Mouse (Mus musculus) erythroblast, embryonic 14.5 days (primary cell): Measurements from ENCODE around the gene Hivep3. TPM values are rescaled to one million over a fixed set of nuclear protein-coding genes. Genes with fewer than 3 reads are reported as not detected.

ENCODE experiments used
- H3K27me3 ChIP-seq: 2 replicates; pipeline ENCODE4 v1.6.1; 2012; ENCODE audit warnings: inconsistent platforms; ENCODE audit not compliant: control insufficient read depth
- H3K36me3 ChIP-seq: 2 replicates; pipeline ENCODE4 v1.6.1; 2012; ENCODE audit warnings: mild to moderate bottlenecking, inconsistent platforms; ENCODE audit not compliant: control insufficient read depth
- H3K4me1 ChIP-seq: 2 replicates; pipeline ENCODE4 v1.6.1; 2012; ENCODE audit warnings: inconsistent platforms; ENCODE audit not compliant: control insufficient read depth
- H3K4me3 ChIP-seq: replicated peaks from 2 replicates; pipeline ENCODE3; 2012; ENCODE audit warnings: moderate library complexity, mild to moderate bottlenecking, inconsistent platforms
- H3K9me3 ChIP-seq: 2 replicates; pipeline ENCODE4 v1.6.1; 2012; ENCODE audit warnings: low read length, inconsistent platforms, mixed read lengths; ENCODE audit not compliant: control insufficient read depth
- GATA1 ChIP-seq: IDR thresholded peaks from 2 replicates; pipeline ENCODE4 v1.6.1; 2012; ENCODE audit warnings: low read length, inconsistent platforms, mixed read lengths
- TAL1 ChIP-seq: IDR thresholded peaks from 3 replicates; pipeline ENCODE4 v1.6.1; 2012; ENCODE audit warnings: low read length, inconsistent platforms, mixed read lengths
- polyA plus RNA-seq: library from polyadenylated mRNA; stranded (reverse); fragments of >175 nt; gene quantifications from 2 replicates; pipeline ENCODE4 v1.2.3, GENCODE M21; 2012

Gene Hivep3
- polyA plus RNA-seq, 1 experiment: 0.01 TPM

DNA sequence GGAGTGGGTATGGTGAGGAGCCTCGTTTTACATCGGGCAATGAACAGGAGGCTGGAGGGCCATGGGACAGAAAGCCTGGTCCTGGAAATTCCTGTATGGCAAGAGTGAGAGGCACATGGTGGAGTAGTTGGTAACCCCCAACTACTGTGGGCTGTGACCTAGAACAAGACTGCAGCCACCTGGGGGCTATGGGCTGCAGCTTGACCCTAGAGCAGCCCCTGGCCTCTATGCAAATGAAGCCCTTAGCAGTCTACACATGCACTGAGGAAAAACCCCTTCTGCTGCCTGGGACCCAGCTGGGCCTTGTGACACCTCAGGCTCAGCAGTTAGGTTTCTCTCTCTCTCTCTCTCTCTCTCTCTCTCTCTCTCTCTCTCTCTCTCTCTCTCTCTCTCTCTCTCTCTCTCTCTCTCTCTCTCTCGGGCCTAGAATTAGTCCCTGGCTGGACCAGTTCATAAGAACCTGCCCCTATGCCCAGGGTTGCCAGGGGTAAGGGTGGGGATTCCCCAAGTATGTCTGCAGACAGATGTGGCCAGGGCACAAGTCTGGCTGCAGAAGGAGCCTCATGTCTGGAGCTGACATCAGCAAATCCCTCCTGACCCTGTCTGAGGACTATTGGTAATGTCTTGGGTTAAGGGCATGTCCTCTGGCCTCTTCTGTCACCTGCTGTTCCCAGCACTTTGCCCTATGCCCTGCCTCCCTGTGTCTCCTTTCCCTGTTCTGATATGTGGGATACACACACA, 243.0 kb downstream of the Hivep3 start:
- TF ChIP-seq TAL1: no peak
- TF ChIP-seq GATA1: no peak
- Histone ChIP-seq H3K4me1 (no peaks in the 10 kb centered on the region), H3K36me3 (no peaks in the 10 kb centered on the region), H3K9me3 (no peaks in the 10 kb centered on the region), H3K27me3 (no peaks in the 10 kb centered on the region), H3K4me3 (no peak overlapping the region)

DNA sequence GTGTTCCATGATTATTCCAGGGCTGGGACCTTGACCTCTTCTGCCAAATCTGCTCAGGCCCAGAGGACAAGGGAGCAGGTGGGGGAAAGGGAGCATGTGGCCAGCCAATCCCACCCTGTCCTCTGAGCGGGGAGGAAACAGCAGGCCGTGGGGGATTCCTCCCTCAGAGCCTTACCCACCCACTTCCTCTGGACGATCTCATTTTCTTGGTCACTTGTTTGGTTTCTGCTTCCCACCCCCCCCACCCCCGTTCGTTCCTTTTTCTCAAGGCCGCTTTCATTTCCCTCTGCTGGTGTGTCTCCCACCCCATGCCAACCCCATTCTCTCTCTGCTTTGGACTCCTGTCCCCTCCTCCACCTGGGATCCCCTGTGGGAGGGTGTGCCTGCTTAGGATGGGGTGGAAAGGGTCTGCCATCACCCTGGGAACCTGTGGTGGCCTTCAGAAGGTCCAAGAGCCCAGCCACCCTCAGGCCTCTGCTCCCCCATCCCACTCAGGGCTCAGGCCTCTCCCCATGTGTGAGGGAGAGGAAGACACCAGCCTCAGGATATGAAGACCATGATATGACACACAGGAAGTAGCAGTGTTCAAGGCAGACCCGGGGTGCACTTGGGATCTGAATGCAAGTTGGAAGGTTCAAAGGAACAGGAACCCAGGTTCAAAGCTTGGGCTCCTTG, 244.4 kb downstream of the Hivep3 start:
- Histone ChIP-seq H3K27me3 (no peaks in the 10 kb centered on the region), H3K9me3 (no peaks in the 10 kb centered on the region), H3K4me3 (no peak overlapping the region), H3K4me1 (no peaks in the 10 kb centered on the region), H3K36me3 (no peaks in the 10 kb centered on the region)
- TF ChIP-seq TAL1: no peak

DNA sequence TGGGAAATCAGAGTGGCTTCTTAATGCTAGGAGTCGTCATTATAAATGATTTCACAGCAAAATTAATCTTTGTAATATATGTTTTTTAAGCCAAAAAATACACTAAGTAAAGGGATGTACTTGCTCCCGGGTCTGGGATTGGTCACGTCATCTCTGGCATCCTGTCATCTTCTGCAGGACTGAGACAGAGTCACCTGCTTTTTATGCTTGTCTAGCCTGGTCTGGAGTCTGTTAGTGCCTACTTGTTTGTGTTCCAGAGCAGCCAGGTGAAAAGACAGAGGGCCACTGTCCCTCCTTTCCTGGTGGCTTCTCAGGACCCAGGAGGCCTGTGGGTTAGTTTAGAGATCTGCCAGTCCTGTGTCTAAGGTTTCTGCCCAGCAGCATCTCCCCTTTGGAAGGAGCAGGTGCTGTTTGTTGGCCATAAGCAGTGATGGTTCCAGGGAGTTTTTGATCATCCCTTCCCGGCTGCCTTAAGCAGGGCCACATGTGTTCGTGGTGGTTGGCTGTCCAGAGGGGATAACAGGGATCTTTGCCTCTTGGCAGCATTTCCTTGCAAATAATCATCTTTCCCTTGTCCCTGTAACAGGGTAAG, 245.8 kb downstream of the Hivep3 start:
- TF ChIP-seq GATA1 (no peak), TAL1 (no peak)
- Histone ChIP-seq H3K27me3 (no peaks in the 10 kb centered on the region), H3K4me3 (no peak overlapping the region), H3K4me1 (no peaks in the 10 kb centered on the region), H3K36me3 (no peaks in the 10 kb centered on the region), H3K9me3 (no peaks in the 10 kb centered on the region)

- Histone ChIP-seq H3K27me3 (no peaks in the 10 kb centered on the region), H3K36me3 (no peaks in the 10 kb centered on the region), H3K4me1 (no peaks in the 10 kb centered on the region), H3K4me3 (no peak overlapping the region), H3K9me3 (no peaks in the 10 kb centered on the region)
- TF ChIP-seq GATA1 (no peak), TAL1 (no peak)
Observed at GRCm38 (mm10) chr4:119979918-119980317, 246.3 kb downstream of the Hivep3 start.

DNA sequence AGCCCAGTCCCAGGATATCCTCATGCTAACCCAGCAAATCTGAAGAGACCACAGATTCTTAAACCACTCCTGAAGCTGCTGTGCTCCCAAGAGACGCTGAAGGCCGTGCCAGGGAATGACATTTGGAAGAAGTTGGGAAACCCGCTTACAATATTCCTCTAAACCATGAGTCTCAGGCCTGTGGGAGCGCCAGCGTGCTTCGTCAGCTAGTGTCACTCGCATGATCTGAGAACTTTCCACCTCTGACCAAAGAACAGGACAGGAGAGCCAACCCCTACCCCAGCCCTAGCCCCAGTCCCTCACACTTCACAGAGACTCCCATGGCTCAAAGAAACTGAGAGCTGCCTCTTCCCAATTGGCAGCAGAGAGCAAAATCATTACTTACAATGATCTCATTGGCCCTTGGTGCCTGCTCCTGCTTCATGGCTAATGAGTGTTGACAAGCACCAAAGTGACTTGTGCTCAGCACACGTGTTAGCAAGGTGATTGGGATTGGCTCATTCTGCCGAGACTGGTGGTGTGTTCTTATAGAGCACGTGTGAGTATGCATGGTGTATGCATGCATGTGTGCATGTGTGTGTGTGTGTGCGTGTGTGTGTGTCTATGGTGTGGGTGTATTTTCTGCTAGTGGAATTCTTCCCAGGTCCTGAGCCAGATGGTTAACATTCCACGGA, 247.6 kb downstream of the Hivep3 start:
- TF ChIP-seq TAL1 (0 out of 3 replicates have a peak, but pooled peaks have one; percentile 14), GATA1 (no peak)
- H3K4me1 ChIP-seq: no peaks in the 10 kb centered on the region
- no peaks in the 10 kb centered on the region for H3K9me3 ChIP-seq
- H3K27me3 ChIP-seq: no peaks in the 10 kb centered on the region
- no peak overlapping the region for H3K4me3 ChIP-seq
- H3K36me3 ChIP-seq: no peaks in the 10 kb centered on the region

DNA sequence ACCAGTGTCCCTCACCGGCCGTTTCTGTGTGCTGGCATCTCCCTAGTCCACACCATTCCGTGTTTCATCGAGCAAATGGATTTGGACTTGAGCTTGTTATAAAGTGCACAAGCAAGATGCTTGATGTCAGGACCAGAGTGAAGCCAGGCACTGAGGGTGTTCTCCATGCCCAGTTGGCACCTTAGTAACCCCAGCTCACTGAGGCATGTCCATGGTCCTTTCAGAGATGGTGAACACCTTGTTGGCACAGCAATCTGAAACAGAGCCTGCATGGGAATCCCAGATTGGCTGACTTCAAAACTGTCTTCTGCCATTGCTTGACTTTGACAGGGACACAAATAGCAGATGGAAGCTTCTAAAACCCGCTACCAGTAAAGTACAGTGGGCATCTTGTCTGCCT, 252.5 kb downstream of the Hivep3 start:
- Histone ChIP-seq H3K4me1 (no peaks in the 10 kb centered on the region), H3K36me3 (no peaks in the 10 kb centered on the region), H3K4me3 (no peak overlapping the region), H3K9me3 (no peaks in the 10 kb centered on the region), H3K27me3 (no peaks in the 10 kb centered on the region)
- no peak for TF ChIP-seq GATA1
- TF ChIP-seq TAL1: no peak

DNA sequence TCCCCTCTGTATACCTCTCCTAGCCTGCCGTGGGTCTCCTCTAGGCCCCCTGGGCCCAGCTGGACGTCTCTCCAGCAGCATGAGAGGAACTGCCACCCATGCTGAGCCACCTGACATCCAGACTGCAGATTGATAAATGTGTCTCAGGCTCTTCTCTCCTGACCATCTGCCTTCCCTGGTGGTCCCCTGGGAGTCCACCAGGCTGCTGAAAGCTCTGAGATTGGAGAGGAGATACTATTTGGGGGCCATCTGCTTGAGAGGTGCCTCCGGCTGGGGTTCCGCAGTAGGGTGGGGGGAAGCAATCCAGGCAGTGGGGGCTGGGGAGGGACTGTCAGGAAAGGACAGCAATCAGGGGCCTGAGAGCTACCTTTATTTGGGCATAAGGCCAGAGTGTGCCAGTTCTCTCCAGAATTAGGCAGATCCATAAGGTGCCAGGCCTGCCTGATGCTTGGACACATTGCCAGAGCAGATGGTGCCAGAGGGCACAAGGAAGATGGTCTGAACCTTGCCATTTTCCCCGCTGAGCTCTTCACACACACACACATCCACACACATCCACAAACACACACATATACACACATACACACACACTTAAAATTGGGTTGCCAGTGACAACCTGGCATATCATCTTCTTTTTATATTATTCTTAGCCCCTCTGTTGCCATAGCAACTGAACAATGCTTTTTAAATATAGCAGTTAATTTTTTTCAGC, 253.2 kb downstream of the Hivep3 start:
- no peaks in the 10 kb centered on the region for H3K27me3 ChIP-seq
- TF ChIP-seq GATA1 (no peak), TAL1 (no peak)
- no peaks in the 10 kb centered on the region for H3K9me3 ChIP-seq
- no peaks in the 10 kb centered on the region for H3K4me1 ChIP-seq
- no peak overlapping the region for H3K4me3 ChIP-seq
- H3K36me3 ChIP-seq: no peaks in the 10 kb centered on the region

DNA sequence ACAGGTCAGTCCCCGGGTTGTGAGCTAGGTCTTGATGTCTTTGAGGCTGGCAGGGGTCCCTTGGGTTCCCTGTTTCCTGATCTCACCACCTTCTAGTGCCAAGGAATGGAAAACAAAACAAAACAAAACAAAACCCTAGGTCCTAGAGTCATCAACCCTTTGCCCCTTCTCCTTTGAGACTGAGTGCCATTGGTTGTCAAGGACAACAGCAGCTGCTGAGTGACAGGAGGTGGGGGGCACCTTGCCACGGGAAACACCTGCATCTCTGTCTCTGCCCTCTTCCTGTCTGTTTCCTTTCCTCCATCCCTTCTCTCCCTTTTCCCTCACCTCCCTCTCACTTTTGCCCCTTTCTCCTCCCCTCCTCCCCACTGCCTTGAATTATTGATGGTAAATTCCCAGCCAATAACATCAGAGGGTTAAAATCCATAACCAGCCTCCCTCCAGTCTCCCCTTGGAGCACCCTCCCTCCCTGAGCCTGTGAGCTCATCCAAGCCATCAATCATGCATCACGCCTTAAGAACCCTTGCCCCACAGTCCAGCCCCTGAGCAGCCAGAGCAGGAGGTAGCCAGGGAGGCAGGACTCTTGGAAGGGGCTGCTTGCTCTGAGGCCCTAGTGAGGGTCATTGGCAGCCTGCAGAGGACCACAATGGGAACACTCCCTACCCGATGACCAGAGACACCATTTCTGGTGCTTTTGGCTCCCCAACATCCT, 253.9 kb downstream of the Hivep3 start:
- Histone ChIP-seq H3K4me1 (no peaks in the 10 kb centered on the region), H3K9me3 (no peaks in the 10 kb centered on the region), H3K36me3 (no peaks in the 10 kb centered on the region), H3K27me3 (no peaks in the 10 kb centered on the region), H3K4me3 (no peak overlapping the region)
- TF ChIP-seq TAL1: no peak
- TF ChIP-seq GATA1: no peak
